Mouse (Mus musculus): ENCODE measurements at regions not wholly inside any gene's neighbourhood (a gene's known extent, or its start where the extent isn't known, plus 50 kb on each side); places are given as distances from the start of the nearest gene placed in this dataset.

- no peak for TF ChIP-seq CTCF (IDR thresholded peaks at IDR 0.05; ENCODE audit: low read depth)
- TF ChIP-seq EP300 (IDR thresholded peaks at IDR 0.05; ENCODE audit: low read depth): no peak
These were observed 190.4 kb downstream of the Shq1 start for GRCm38 (mm10) chr6:100480525-100480924.

Measured in liver, postnatal 0 days (tissue).